Mouse (Mus musculus) Patski (cell line): ENCODE results near the gene Caln1. TPM values are rescaled to one million over a fixed set of nuclear protein-coding genes. Genes with fewer than 3 reads are reported as not detected.

Source experiments
- ATAC-seq: fragments of 100-300 bp; one replicate; pipeline ENCODE4 v1.8.0; 2021
- CTCF ChIA-PET: fragments of 350-600 bp; sonication (Branson Sonifier 250); formaldehyde crosslinking; loops from one replicate; lab custom pipeline; 2022; ENCODE audit warnings: inconsistent platforms; lab: Charles Lee
- POLR2A ChIA-PET: fragments of 350-600 bp; sonication (Branson Sonifier 250); formaldehyde crosslinking; loops from one replicate; lab custom pipeline; 2022; ENCODE audit warnings: antibody characterized with exemption, inconsistent platforms; lab: Charles Lee
- DNase-seq: peaks from one replicate; pipeline ENCODE4 v3.0.0-alpha.2; 2011; ENCODE audit warnings: low read depth, low spot score
- H3K27me3 ChIP-seq: fragments of 371-371 bp; one replicate; pipeline ENCODE4 v1.5.1; 2021
- CTCF ChIP-seq: fragments of 100-300 bp; IDR thresholded peaks from one replicate; pipeline ENCODE4 v1.5.1; 2021
- in situ Hi-C: fragments of 300-500 bp; cut with MboI; formaldehyde crosslinking; loops from 3 replicates; pipeline ENCODE4 v1.11.1; 2018; ENCODE audit warnings: low pct_unique_long_range_greater_than_20kb, mixed read lengths
- polyA plus RNA-seq: library from polyadenylated mRNA; unstranded; gene quantifications from one replicate; pipeline ENCODE4 v1.2.3, GENCODE M21; 2021

Caln1 gene
- polyA plus RNA-seq, 1 experiment from 2014 or later = not detected

DNA sequence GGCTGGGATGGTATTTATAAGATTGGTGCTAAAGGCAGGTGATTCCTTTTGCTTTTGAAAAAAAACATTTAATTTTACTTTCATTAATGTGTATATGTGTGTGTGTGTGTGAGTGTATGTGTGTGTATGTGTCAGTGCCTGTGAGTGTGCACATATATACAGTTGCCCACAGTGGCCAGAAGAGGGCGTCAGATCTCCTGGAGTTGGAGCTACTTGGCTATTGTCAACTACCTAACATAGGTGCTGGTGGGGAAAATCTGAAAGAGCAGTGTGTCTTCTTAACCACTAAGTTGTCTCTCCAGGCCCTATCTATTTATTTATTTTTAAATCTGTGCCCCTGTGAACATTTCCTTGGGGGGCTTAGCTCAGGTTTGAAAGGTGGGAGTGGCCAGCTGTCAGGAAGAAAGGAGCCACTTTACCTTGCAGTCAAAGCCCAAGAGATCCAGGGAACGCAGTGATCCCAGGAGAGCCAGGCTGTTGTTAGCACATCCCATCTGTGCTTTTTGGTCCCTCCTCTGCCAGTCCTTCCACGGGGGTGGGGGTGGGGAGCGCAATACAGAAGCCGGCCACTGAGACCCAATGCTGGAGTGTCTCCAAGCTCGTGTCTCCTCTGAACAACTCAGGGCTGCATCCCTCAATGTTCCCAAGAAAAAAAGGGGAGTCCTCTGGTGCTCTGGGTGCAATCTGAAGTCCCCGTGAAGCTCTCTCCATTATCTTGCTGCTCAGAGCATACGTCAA lies 24.5 kb downstream of the Caln1 start:
- ChIA-PET CTCF (interaction anchor here (1.0 kb wide), 1 partner anchor 11 kb away, joined by 3 read pairs; no protein-coding TSS in a partner anchor), POLR2A (no interaction called here)
- no peaks in the 10 kb centered on the region for H3K27me3 ChIP-seq
- DNase-seq (no peak), ATAC-seq (no peak)
- TF ChIP-seq CTCF = no peak
- in situ Hi-C loops = no loop called here

DNA sequence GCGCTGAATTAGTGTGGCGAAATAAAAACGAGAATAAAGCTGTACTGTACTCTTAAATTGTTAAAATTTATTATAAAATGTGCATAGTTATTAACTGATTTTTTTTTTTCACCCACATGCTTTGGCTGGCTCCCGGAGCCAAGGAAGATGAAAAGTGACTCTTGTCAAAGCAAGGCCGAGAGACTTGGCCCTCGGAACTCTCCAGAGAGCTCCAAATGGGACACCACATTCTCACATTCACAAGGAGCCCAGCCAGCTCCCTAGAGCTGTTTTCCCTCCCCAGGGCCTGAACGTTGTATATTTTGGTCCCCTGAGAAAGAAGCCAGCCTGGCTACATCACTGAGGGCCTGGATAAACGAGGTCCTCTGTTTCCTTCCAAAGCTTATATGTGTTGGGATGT lies 25.1 kb downstream of the Caln1 start:
- ATAC-seq (no peak), DNase-seq (no peak)
- TF ChIP-seq CTCF = no peak
- H3K27me3 ChIP-seq = no peaks in the 10 kb centered on the region
- in situ Hi-C loops = no loop called here
- CTCF ChIA-PET = interaction anchor here (1.0 kb wide), 1 partner anchor 10 kb away, joined by 3 read pairs; no protein-coding TSS in a partner anchor
- POLR2A ChIA-PET = no interaction called here

DNA sequence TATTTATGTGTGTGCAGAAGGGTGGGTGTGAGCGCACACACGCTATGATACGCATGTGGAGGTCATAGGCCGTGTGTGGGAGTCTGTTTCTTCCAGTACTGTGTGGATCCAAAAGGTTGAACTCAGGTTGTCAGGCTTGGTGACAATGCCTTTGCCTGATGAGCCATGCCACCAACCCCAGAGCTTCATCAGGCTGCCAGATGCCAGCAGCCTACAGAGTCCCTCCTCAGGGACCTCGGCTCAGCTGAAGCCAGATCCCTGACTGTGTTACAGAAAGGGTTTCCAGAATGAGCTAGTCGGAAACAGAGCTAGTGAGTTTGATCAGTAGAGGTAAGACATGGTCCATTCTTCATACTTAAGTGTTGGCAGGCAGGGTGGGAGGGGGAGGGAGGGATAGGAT lies 25.9 kb downstream of the Caln1 start:
- no peaks in the 10 kb centered on the region for H3K27me3 ChIP-seq
- TF ChIP-seq CTCF = no peak
- in situ Hi-C loops = no loop called here
- ChIA-PET CTCF (no interaction called here), POLR2A (interaction anchor here (0.5 kb wide), 1 partner anchor 32 kb away, joined by 5 read pairs; no protein-coding TSS in a partner anchor)
- ATAC-seq = no peak
- DNase-seq = no peak

DNA sequence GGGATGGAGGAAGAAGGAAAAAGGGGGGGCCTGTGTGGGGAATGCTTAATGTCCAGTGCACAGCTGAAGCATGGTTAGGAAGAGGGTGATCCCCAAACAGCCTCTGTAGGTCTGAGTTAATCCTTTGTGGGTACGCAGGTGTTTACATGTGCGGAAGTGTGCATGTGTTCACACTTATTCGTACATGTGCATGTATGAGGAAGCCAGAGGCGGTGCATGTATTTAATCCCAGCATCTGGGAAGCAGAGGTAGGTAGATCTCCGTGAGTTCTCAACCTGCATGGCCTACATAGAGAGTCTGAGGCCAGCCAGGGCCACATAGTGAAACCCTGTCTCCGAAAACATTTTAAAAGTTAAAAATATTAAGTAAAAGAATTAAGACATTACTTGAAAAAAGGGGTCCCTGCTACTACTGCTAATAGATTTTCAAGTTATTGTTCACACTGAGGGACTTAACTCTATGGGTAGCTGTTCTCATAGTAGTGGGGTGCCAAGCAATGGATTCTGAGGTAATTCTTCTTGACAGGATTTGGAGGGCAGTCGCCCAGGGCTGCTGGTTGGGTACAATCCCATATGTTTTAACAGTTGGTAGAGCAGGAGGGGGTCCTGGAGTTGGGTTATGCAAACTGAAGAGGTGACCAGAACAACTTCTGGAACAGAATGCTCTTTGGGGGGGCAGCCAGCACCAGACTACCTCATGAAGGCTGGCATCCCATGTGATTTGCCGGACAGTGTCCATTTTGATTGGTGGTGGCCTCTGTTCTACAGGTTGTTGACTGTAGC lies 31.1 kb downstream of the Caln1 start:
- in situ Hi-C loops = no loop called here
- H3K27me3 ChIP-seq = no peaks in the 10 kb centered on the region
- TF ChIP-seq CTCF = no peak
- ChIA-PET CTCF (no interaction called here), POLR2A (no interaction called here)
- no peak for ATAC-seq
- DNase-seq = no peak

DNA sequence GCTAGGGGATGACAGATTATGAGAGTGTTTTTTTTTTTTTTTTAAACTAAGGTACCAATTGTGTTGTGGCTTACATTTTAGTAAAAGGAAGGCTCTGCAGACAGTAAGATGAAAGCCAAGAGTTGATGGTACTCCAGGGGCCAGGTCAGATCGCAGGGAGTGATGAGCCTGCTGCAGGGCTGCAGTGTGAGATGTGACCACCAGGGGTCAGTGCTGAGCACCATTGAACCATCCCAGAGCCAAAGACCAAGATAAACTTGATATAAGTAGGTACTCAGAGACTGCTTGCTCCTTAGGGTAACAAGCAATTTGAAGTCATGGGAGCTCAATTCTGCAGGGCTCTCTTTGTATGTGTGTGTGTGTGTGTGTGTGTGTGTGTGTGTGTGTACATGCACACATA lies 35.9 kb downstream of the Caln1 start:
- ChIA-PET POLR2A (interaction anchor here (0.7 kb wide), 1 partner anchor 182 kb away, joined by 4 read pairs; no protein-coding TSS in a partner anchor), CTCF (interaction anchor here (0.9 to 1.4 kb wide), 4 partner anchors 11 to 455 kb away, joined by 3 to 5 read pairs (median 4); no protein-coding TSS in a partner anchor)
- ATAC-seq (no peak), DNase-seq (no peak)
- peak; percentile 84 for TF ChIP-seq CTCF
- in situ Hi-C loops = no loop called here
- H3K27me3 ChIP-seq = no peaks in the 10 kb centered on the region

DNA sequence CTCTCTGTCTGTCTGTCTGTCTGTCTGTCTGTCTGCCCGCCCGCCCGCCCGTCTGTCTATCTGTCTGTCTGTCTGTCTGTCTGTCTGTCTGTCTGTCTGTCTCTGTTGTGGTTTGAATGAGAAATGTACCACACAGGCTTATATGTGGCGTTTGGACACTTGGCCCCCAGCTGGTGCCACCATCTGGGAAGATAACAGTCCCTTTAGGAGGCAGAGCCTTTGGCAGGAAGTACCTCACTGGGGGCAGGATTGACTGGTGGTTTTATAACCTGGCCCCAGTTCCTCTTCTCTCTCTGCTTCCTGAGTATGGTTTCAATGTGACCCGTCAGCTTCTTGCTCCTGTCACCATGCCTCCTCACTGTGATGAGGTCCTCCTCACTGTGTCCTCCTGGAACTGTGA lies 40.5 kb downstream of the Caln1 start:
- in situ Hi-C loops = loop anchor here (5.0 kb wide), 1 partner anchor 443 kb away; no protein-coding TSS in a partner anchor
- CTCF ChIA-PET = no interaction called here

DNA sequence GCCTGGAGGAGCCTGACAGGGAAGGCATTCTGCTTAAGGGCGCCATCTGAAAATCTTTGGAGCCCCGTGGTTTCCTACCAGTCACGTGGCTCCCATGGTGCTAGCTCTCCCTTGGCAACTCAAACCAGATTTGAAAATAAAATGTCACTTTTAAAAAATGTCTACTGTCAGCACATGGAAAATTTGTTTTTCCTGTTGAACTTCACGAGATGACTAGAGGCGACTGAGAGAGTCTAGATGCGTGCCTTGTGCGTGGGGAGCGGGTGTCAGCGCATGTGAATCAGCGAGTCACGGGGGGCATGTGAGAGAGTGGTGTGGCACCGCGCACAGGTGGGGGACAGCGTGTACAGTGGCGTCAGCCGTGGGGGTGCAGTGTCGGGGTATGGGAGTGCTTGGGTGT lies 42.3 kb downstream of the Caln1 start:
- ATAC-seq (no peak), DNase-seq (no peak)
- CTCF ChIA-PET = no interaction called here
- POLR2A ChIA-PET = interaction anchor here (0.7 kb wide), 1 partner anchor 31 kb away, joined by 4 read pairs; no protein-coding TSS in a partner anchor
- H3K27me3 ChIP-seq = no peaks in the 10 kb centered on the region
- in situ Hi-C loops = loop anchor here (5.0 kb wide), 1 partner anchor 441 kb away; no protein-coding TSS in a partner anchor
- TF ChIP-seq CTCF = no peak

More for the DNA sequence above, 40.5 kb downstream of the Caln1 start:
- H3K27me3 ChIP-seq = no peaks in the 10 kb centered on the region
- DNase-seq (no peak), ATAC-seq (no peak)
- TF ChIP-seq CTCF = no peak
- POLR2A ChIA-PET = interaction anchor here (0.6 kb wide), 1 partner anchor 17 kb away, joined by 4 read pairs; no protein-coding TSS in a partner anchor

DNA sequence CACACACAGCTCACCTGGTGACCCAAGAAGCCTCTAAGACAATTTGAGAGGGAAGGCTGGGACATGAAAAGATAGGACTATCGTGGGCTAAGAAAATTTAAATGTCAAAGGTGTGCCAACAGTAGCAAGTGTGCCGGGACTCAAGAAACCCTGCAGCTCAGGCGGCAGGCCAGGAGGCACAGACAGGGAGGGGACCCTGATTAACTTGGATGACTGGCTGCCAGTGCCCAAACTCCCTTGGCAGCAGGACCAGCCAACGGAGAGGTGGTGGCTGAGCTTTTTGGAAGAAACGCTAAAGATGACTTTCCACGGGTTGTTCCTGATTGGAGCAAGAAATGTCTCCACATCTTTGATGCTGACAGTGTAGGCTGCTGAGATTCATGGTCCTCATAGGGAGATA lies 78.2 kb downstream of the Caln1 start:
- no peak for DNase-seq
- in situ Hi-C loops = no loop called here
- POLR2A ChIA-PET = no interaction called here
- no peak for ATAC-seq
- no peak for TF ChIP-seq CTCF
- peaks cover 23% of the 10 kb centered on the region for H3K27me3 ChIP-seq
- CTCF ChIA-PET = no interaction called here

DNA sequence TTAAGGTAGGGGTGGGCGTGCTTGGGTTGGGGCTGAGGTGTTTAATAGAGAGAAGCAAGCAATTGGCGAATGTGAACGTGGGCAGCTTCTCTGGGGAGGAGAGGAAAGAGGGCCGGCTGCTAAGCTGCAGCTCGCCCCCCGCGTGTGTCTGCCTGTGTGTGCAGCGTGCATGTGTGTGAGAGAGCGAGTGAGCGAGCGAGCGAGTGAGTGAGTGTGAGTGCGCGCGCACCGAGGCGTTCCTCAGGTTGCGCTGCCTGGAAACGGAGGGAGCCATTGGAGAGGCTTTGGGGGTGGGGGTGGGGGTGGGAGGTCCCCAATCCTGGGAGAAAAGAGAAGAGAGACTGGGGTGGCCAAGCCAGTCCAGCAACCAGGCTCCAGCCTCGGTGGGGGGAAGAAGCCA lies 79.2 kb downstream of the Caln1 start:
- no peak for TF ChIP-seq CTCF
- in situ Hi-C loops = no loop called here
- no peak for ATAC-seq
- ChIA-PET CTCF (no interaction called here), POLR2A (no interaction called here)
- DNase-seq = no peak
- H3K27me3 ChIP-seq = peaks cover 23% of the 10 kb centered on the region

DNA sequence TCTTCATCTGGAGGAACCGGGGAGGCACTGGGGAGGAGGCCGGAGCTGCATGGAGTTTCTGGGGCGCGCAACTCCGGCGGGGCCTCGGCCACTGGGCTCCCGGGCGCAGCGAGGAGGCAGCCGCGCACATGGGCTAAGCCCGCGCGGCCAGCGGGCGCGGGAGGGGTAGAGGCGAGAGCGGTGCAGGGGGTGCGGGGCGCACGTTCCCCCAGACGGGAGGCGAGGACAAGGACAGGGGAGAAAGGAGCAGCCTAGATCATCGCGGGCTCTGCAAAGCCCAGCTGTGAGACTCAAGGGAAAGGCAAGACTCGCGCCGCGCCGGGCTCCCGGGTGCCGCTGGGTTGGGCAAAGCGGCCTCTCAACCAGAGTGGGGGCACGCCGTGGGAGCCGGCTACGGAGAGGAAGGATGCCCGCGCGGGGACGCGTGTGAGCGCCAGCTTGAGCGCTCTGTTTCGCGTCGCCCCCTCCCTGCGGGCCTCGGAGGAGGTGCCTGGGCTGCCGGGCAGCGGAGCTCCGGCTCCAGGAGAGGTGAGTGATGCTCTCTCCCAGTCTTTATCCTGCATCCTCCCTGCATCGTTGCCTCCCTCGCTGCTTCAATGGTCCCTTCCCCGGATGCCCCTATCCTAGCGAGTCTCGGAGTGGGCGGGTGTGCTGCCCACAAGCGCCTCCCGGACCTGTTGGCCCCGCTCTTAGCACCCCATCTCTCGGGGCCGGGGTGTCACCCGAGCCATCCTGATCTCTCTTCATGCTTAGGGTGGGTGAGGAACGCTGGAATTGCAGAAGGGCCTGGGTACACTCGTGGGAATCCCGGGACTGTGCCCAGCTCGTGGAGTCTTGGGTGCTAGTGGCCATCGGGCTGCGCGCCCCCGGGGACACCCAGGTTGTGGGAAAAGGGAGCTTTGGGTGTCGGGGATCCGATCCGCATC lies 79.9 kb downstream of the Caln1 start:
- H3K27me3 ChIP-seq = peaks cover 23% of the 10 kb centered on the region
- DNase-seq (no peak), ATAC-seq (peak; percentile 23)
- ChIA-PET POLR2A (no interaction called here), CTCF (no interaction called here)
- in situ Hi-C loops = no loop called here
- no peak for TF ChIP-seq CTCF
